Mouse (Mus musculus): ENCODE results near the gene 1110032F04Rik. TPM values are rescaled to one million over a fixed set of nuclear protein-coding genes. Genes with fewer than 3 reads are reported as not detected.

The 1110032F04Rik gene
- total and polyA plus RNA-seq, 3 experiments = 2.0 to 2.2 TPM; not detected in 1

DNA sequence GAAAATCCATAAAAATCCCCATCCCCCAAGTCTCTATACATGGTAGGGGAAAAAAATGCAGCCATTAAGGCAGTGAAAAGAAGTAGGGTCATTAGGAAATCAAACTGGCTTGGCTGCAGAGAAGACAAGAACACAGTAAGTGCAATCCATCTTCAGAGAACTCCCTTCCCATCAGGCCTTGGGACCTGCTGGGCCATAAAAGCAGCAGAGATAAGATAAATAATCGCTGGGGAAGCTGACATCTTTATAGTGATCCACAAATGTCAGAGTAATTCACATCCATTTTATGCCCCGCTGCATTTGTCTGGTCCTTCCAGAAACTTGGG, 44.7 kb upstream of the 1110032F04Rik start:
- no peak for DNase-seq (ENCODE audit: low read depth, low spot score)
- TF ChIP-seq SMC3 (IDR thresholded peaks at IDR 0.05; ENCODE audit: low read depth, low read length) (no peak), TCF12 (IDR thresholded peaks at IDR 0.05; ENCODE audit: low read depth, low read length) (no peak), MXI1 (IDR thresholded peaks at IDR 0.05; ENCODE audit: low read depth, low read length) (no peak), GABPA (IDR thresholded peaks at IDR 0.05; ENCODE audit: low read depth, low read length) (no peak), GATA1 (IDR thresholded peaks at IDR 0.05; ENCODE audit: low read depth, low read length) (no peak), USF1 (IDR thresholded peaks at IDR 0.05; ENCODE audit: low read depth, low read length) (no peak), BHLHE40 (IDR thresholded peaks at IDR 0.05; ENCODE audit: borderline replicate concordance, low read depth, low read length) (no peak), POLR2AphosphoS2 (IDR thresholded peaks at IDR 0.05; ENCODE audit: low read length) (no peak), ELF1 (IDR thresholded peaks at IDR 0.05; ENCODE audit: low read depth, low read length) (no peak), CTCF (IDR thresholded peaks at IDR 0.05 in 2 of 3, conservative IDR thresholded peaks at IDR 0.05 in 1 of 3; ENCODE audit: control insufficient read depth in 1 of 3, insufficient read depth in 1 of 3, low read depth in 2 of 3, low read length in 3 of 3, poor library complexity in 1 of 3, severe bottlenecking in 1 of 3) (no peak), MAX (IDR thresholded peaks at IDR 0.05; ENCODE audit: low read length) (no peak), HCFC1 (IDR thresholded peaks at IDR 0.05; ENCODE audit: low read depth, low read length) (no peak), ETS1 (IDR thresholded peaks at IDR 0.05; ENCODE audit: low read depth, low read length) (no peak), RCOR1 (IDR thresholded peaks at IDR 0.05; ENCODE audit: low read depth, low read length) (no peak)
- no peaks in the 10 kb centered on the region for H3K36me3 ChIP-seq (ENCODE audit: control insufficient read depth in 1 of 2, insufficient read depth in 2 of 2, low read length in 2 of 2)

DNA sequence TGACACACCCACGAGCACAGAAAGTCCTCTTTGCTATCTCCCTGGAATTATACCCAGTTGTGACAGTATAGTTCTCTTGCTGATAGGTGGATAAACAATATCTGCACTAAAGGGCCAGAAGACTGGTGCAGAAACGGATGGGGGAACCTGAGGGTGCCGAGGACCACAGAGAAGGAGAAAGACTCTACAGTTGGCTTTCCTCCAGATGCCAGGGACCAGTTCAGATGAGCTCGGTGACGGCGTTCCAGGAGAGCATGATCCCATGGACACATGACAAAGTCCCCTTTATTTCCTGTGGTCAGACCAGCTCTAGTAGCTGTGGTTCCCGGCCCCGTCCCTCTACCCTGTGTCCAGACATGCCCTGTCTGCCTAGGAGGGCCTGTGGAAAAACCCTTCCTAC, 44.2 kb upstream of the 1110032F04Rik start:
- no peak overlapping the region for H3K9ac ChIP-seq (ENCODE audit: control insufficient read depth, low read depth, low read length, poor library complexity, severe bottlenecking)
- H3K27me3 ChIP-seq (ENCODE audit: control insufficient read depth in 1 of 2, insufficient read depth in 2 of 2, low read length in 2 of 2) = no peaks in the 10 kb centered on the region; a peak in 2 of 4 replicates
- no peaks in the 10 kb centered on the region for H3K36me3 ChIP-seq (ENCODE audit: control insufficient read depth in 1 of 2, insufficient read depth in 2 of 2, low read length in 2 of 2)
- H3K4me1 ChIP-seq (ENCODE audit: control insufficient read depth in 1 of 2, insufficient read depth in 2 of 2, low read length in 2 of 2) = no peaks in the 10 kb centered on the region
- H3K4me3 ChIP-seq (ENCODE audit: control insufficient read depth in 1 of 2, insufficient read depth in 1 of 2, low read depth in 2 of 2, low read length in 2 of 2) = no peak overlapping the region
- no peak for TF ChIP-seq TBP (IDR thresholded peaks at IDR 0.05; ENCODE audit: low read depth, low read length)
- TF ChIP-seq KAT2A (conservative IDR thresholded peaks at IDR 0.05; ENCODE audit: low read depth, low read length) = no peak
- TF ChIP-seq ZNF384 (IDR thresholded peaks at IDR 0.05; ENCODE audit: low read depth, low read length) = no peak
- TF ChIP-seq JUND (IDR thresholded peaks at IDR 0.05; ENCODE audit: low read depth, low read length) = no peak
- no peak for TF ChIP-seq MEF2A (IDR thresholded peaks at IDR 0.05; ENCODE audit: extremely low read depth, insufficient replicate concordance, low read depth, low read length, poor library complexity, severe bottlenecking)
- no peak for TF ChIP-seq ETS1 (IDR thresholded peaks at IDR 0.05; ENCODE audit: low read depth, low read length)
- no peak for TF ChIP-seq CHD2 (IDR thresholded peaks at IDR 0.05; ENCODE audit: low read length)
- no peak for TF ChIP-seq SMC3 (IDR thresholded peaks at IDR 0.05; ENCODE audit: low read depth, low read length)
- no peak for TF ChIP-seq GATA1 (IDR thresholded peaks at IDR 0.05; ENCODE audit: low read depth, low read length)
- no peak overlapping the region for H3K27ac ChIP-seq (ENCODE audit: control insufficient read depth, low read depth, low read length)
- no peaks in the 10 kb centered on the region for H3K79me2 ChIP-seq (ENCODE audit: control insufficient read depth, insufficient read depth, low read length, poor library complexity)
- DNase-seq (ENCODE audit: low read depth, low spot score) = no peak
- H3K9me3 ChIP-seq (replicated peaks; ENCODE audit: insufficient read depth, low read length) = no peaks in the 10 kb centered on the region

More for the DNA sequence above, 44.7 kb upstream of the 1110032F04Rik start:
- no peak overlapping the region for H3K9ac ChIP-seq (ENCODE audit: control insufficient read depth, low read depth, low read length, poor library complexity, severe bottlenecking)
- H3K9me3 ChIP-seq (replicated peaks; ENCODE audit: insufficient read depth, low read length) = no peaks in the 10 kb centered on the region
- H3K4me1 ChIP-seq (ENCODE audit: control insufficient read depth in 1 of 2, insufficient read depth in 2 of 2, low read length in 2 of 2) = no peaks in the 10 kb centered on the region
- no peak overlapping the region for H3K4me3 ChIP-seq (ENCODE audit: control insufficient read depth in 1 of 2, insufficient read depth in 1 of 2, low read depth in 2 of 2, low read length in 2 of 2)
- no peaks in the 10 kb centered on the region for H3K79me2 ChIP-seq (ENCODE audit: control insufficient read depth, insufficient read depth, low read length, poor library complexity)
- H3K27ac ChIP-seq (ENCODE audit: control insufficient read depth, low read depth, low read length) = no peak overlapping the region
- H3K27me3 ChIP-seq (ENCODE audit: control insufficient read depth in 1 of 2, insufficient read depth in 2 of 2, low read length in 2 of 2) = no peaks in the 10 kb centered on the region; a peak in 2 of 4 replicates

All from MEL (cell line).